Mouse (Mus musculus): ENCODE data around the gene Neu1.

- TF ChIP-seq GATA1 (IDR thresholded peaks at IDR 0.05; ENCODE audit: low read length) (no peak), TAL1 (IDR thresholded peaks at IDR 0.05; ENCODE audit: low read length) (no peak)
Observed at GRCm38 (mm10) chr17:34977000-34977399, 45.9 kb downstream of the Neu1 start.

Data from erythroblast, embryonic 14.5 days (primary cell).